ENCODE assay signal across 13 mouse cellular contexts in genomic region chr6:92465666-92466065, GRCm38 (mm10).
DNase-seq lines count a peak whose midpoint lies in the region; ATAC-seq and TF ChIP-seq lines count a peak whose summit lies in the region.
"Had no signal": no experiment of that assay in that cellular context is flagged by ENCODE, and none has a peak within 500 bp of the region (broad histone marks: within the 10 kb centered on the region; RNA-seq: fewer than 3 reads in every experiment).

No protein-coding gene starts in this region.

- no peaks in the 10 kb centered on the region for H3K27me3 ChIP-seq in embryonic facial prominence, embryonic 14.5 days (replicated peaks; ENCODE audit: control insufficient read depth, insufficient read depth, low read length)
- H3K27me3 ChIP-seq in embryonic facial prominence, embryonic 10.5 days (replicated peaks; ENCODE audit: low read depth, poor library complexity, severe bottlenecking): no peaks in the 10 kb centered on the region
- no peaks in the 10 kb centered on the region for H3K27me3 ChIP-seq in liver, embryonic 11.5 days (replicated peaks; ENCODE audit: control insufficient read depth, insufficient read depth, low read length)
- no peaks in the 10 kb centered on the region for H3K27me3 ChIP-seq in heart, embryonic 13.5 days (replicated peaks)
- no peaks in the 10 kb centered on the region for H3K27me3 ChIP-seq in intestine, postnatal 0 days (replicated peaks; ENCODE audit: control insufficient read depth, insufficient read depth, low read length)
- H3K27me3 ChIP-seq: limb, embryonic 13.5 days had no signal

- no peak overlapping the region for H3K4me2 ChIP-seq in embryonic facial prominence, embryonic 14.5 days (ENCODE audit: low read depth, low read length)
- H3K4me2 ChIP-seq in liver, embryonic 11.5 days: no peak overlapping the region
- peak overlapping the region; percentile 18; the same call in 1 of the 2 replicates for H3K4me2 ChIP-seq in heart, embryonic 13.5 days
- no peak overlapping the region for H3K4me2 ChIP-seq in intestine, postnatal 0 days (replicated peaks; ENCODE audit: low read depth)
- H3K4me2 ChIP-seq: limb, embryonic 13.5 days had no signal

- no peak for ATAC-seq in embryonic facial prominence, embryonic 14.5 days (ENCODE audit: low read depth)
- ATAC-seq in liver, embryonic 11.5 days (replicated peaks; ENCODE audit: low FRiP score): peak; percentile 41; the same call in 1 of the 2 replicates
- ATAC-seq in heart, embryonic 13.5 days (ENCODE audit: extremely low read depth, insufficient number of reproducible peaks, low FRiP score, low TSS enrichment): no peak
- ATAC-seq in monocyte, adult 5-6 weeks (replicated peaks; ENCODE audit: insufficient number of reproducible peaks, low FRiP score, low TSS enrichment, poor library complexity, severe bottlenecking): no peak
- ATAC-seq in intestine, postnatal 0 days: no peak

- TF ChIP-seq CTCF in intestine, postnatal 0 days (IDR thresholded peaks at IDR 0.05; ENCODE audit: low read depth): no peak

- no peak overlapping the region for H3K4me3 ChIP-seq in embryonic facial prominence, embryonic 14.5 days (ENCODE audit: low read depth, low read length)
- no peak overlapping the region for H3K4me3 ChIP-seq in embryonic facial prominence, embryonic 10.5 days
- H3K4me3 ChIP-seq in liver, embryonic 11.5 days (ENCODE audit: low read depth, low read length): no peak overlapping the region
- H3K4me3 ChIP-seq in heart, embryonic 13.5 days: no peak overlapping the region
- no peak overlapping the region for H3K4me3 ChIP-seq in intestine, postnatal 0 days (ENCODE audit: low read depth, low read length)
- H3K4me3 ChIP-seq: forebrain, embryonic 10.5 days; limb, embryonic 13.5 days had no signal

- no peaks in the 10 kb centered on the region for H3K36me3 ChIP-seq in embryonic facial prominence, embryonic 14.5 days (ENCODE audit: control insufficient read depth, insufficient read depth, low read length)
- H3K36me3 ChIP-seq in embryonic facial prominence, embryonic 10.5 days (replicated peaks): no peaks in the 10 kb centered on the region
- H3K36me3 ChIP-seq in liver, embryonic 11.5 days (ENCODE audit: control insufficient read depth, insufficient read depth, low read length): no peaks in the 10 kb centered on the region
- H3K36me3 ChIP-seq in heart, embryonic 13.5 days: no peaks in the 10 kb centered on the region
- H3K36me3 ChIP-seq in intestine, postnatal 0 days (ENCODE audit: control insufficient read depth, insufficient read depth): no peaks in the 10 kb centered on the region
- H3K36me3 ChIP-seq: forebrain, embryonic 10.5 days; G1E; limb, embryonic 13.5 days had no signal

- no peaks in the 10 kb centered on the region for H3K9me3 ChIP-seq in embryonic facial prominence, embryonic 14.5 days (ENCODE audit: control insufficient read depth, low read length)
- H3K9me3 ChIP-seq in embryonic facial prominence, embryonic 10.5 days: no peaks in the 10 kb centered on the region
- H3K9me3 ChIP-seq in liver, embryonic 11.5 days (ENCODE audit: control insufficient read depth, low read length): no peaks in the 10 kb centered on the region
- H3K9me3 ChIP-seq in heart, embryonic 13.5 days: no peaks in the 10 kb centered on the region
- no peaks in the 10 kb centered on the region for H3K9me3 ChIP-seq in intestine, postnatal 0 days (ENCODE audit: control insufficient read depth)
- H3K9me3 ChIP-seq: forebrain, embryonic 10.5 days; G1E; limb, embryonic 13.5 days had no signal

- H3K27ac ChIP-seq in embryonic facial prominence, embryonic 14.5 days (replicated peaks; ENCODE audit: low read depth, low read length): 0 out of 2 replicates have a peak overlapping the region, but pooled peaks have one; percentile 2
- no peak overlapping the region for H3K27ac ChIP-seq in embryonic facial prominence, embryonic 10.5 days (replicated peaks)
- H3K27ac ChIP-seq in liver, embryonic 11.5 days (ENCODE audit: low read depth, low read length): no peak overlapping the region
- H3K27ac ChIP-seq in heart, embryonic 13.5 days (replicated peaks): peak overlapping the region; percentile 87
- no peak overlapping the region for H3K27ac ChIP-seq in intestine, postnatal 0 days (ENCODE audit: low read depth, low read length)
- H3K27ac ChIP-seq: forebrain, embryonic 10.5 days; limb, embryonic 13.5 days had no signal

- no peak for DNase-seq in embryonic facial prominence, embryonic 14.5 days (ENCODE audit: low spot score)
- DNase-seq in embryonic facial prominence, embryonic 10.5 days (ENCODE audit: low spot score): no peak
- DNase-seq in liver, embryonic 11.5 days (ENCODE audit: low spot score): no peak
- DNase-seq in liver: no peak
- DNase-seq in kidney, postnatal 36 days: peak; percentile 22 to 29
- DNase-seq: embryo, embryonic 11 days; right cerebral cortex, adult 18-20 months had no signal

- 82% methylated on average over 1 of the region's 1 CpGs for WGBS in embryonic facial prominence, embryonic 14.5 days
- WGBS in embryonic facial prominence, embryonic 10.5 days: 55% methylated on average over 1 of the region's 1 CpGs
- 24% methylated on average over 1 of the region's 1 CpGs for WGBS in liver, embryonic 11.5 days
- 17% methylated on average over 1 of the region's 1 CpGs for WGBS in heart, embryonic 13.5 days
- 79% methylated on average over 1 of the region's 1 CpGs for WGBS in intestine, postnatal 0 days

- peaks cover 20% of the 10 kb centered on the region for H3K4me1 ChIP-seq in embryonic facial prominence, embryonic 14.5 days (ENCODE audit: control insufficient read depth, insufficient read depth, low read length)
- H3K4me1 ChIP-seq in embryonic facial prominence, embryonic 10.5 days: peaks cover 28% of the 10 kb centered on the region
- H3K4me1 ChIP-seq in liver, embryonic 11.5 days (replicated peaks; ENCODE audit: control insufficient read depth, insufficient read depth, low read length): peaks cover 13% of the 10 kb centered on the region
- H3K4me1 ChIP-seq in heart, embryonic 13.5 days: peaks cover 76% of the 10 kb centered on the region
- no peaks in the 10 kb centered on the region for H3K4me1 ChIP-seq in intestine, postnatal 0 days (replicated peaks; ENCODE audit: control insufficient read depth, insufficient read depth, low read length)

- H3K9ac ChIP-seq in embryonic facial prominence, embryonic 14.5 days (ENCODE audit: low read depth, low read length): no peak overlapping the region
- H3K9ac ChIP-seq in liver, embryonic 11.5 days (ENCODE audit: low read depth, low read length): no peak overlapping the region
- no peak overlapping the region for H3K9ac ChIP-seq in heart, embryonic 13.5 days
- no peak overlapping the region for H3K9ac ChIP-seq in intestine, postnatal 0 days (ENCODE audit: low read depth, low read length)
- H3K9ac ChIP-seq: limb, embryonic 13.5 days had no signal

Comparison
In these comparisons a context has a peak if more than half of its experiments do, and no peak if none do; other contexts are left out.
1. H3K27ac ChIP-seq: peak in embryonic facial prominence, embryonic 14.5 days (single experiment) and heart, embryonic 13.5 days (single experiment); none in embryonic facial prominence, embryonic 10.5 days (single experiment), liver, embryonic 11.5 days (single experiment) and intestine, postnatal 0 days (single experiment).
2. DNase-seq: peak in kidney, postnatal 36 days (2 of 2); none in embryonic facial prominence, embryonic 14.5 days (single experiment), embryonic facial prominence, embryonic 10.5 days (single experiment), liver, embryonic 11.5 days (single experiment) and liver (single experiment).